Mouse (Mus musculus): Measurements from ENCODE around the gene Rcc2. TPM values are rescaled to one million over a fixed set of nuclear protein-coding genes. Genes with fewer than 3 reads are reported as not detected.

Gene Rcc2
- total and polyA plus RNA-seq, 3 experiments: 254 to 427 (median 270) TPM

DNA sequence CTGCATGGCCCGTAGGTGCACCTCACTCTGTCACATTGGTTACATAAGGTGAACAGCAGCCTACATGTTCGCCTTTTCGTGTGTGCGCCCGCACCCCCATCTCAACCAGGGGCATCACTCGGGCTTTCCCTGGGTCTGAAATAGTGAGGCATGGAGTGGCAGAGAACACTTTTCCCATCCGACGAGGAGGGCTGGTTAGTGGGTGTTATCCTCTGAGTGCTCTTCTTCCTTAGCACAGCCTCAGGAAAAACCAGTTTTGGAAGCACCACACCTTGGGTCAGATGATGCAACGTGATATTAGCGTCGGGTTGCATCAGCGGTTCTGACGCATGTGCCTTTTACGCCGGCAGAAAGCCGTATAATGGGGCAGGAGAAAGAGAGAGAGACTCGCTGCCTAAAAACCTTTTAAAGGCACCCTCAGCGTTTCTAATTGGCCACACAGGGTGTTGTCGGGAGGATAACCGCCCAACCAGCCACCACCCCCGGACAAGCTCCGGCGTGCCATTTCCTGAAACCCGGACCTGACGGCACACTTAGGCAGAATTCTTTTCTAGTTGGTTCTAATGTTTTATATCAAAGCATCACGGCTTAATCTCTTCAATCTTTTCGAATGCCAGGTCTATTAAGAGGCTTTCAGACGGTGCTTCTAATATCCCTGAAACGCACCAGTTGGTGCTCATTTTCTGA is 757 bp upstream of the Rcc2 start (continued):
- TF ChIP-seq CHD1 (IDR thresholded peaks at IDR 0.05; ENCODE audit: low read depth, low read length): 0 out of 2 replicates have a peak, but pooled peaks have one; percentile 59
- TF ChIP-seq MAZ (IDR thresholded peaks at IDR 0.05; ENCODE audit: low read depth, low read length): peak; percentile 46
- no peak for TF ChIP-seq GABPA (IDR thresholded peaks at IDR 0.05; ENCODE audit: low read depth, low read length)
- no peak for TF ChIP-seq JUND (IDR thresholded peaks at IDR 0.05; ENCODE audit: low read depth, low read length)
- TF ChIP-seq E2F4 (IDR thresholded peaks at IDR 0.05; ENCODE audit: borderline replicate concordance, low read depth, low read length): no peak
- no peak for TF ChIP-seq CHD2 (IDR thresholded peaks at IDR 0.05; ENCODE audit: low read length)
- no peak for TF ChIP-seq MEF2A (IDR thresholded peaks at IDR 0.05; ENCODE audit: extremely low read depth, insufficient replicate concordance, low read depth, low read length, poor library complexity, severe bottlenecking)
- peak; percentile 98 for TF ChIP-seq NELFE (IDR thresholded peaks at IDR 0.05; ENCODE audit: low read depth, low read length)

- peak overlapping the region; percentile 99 for H3K27ac ChIP-seq (ENCODE audit: control insufficient read depth, low read depth, low read length)
- peaks cover 2 to 23% of the 10 kb centered on the region in 2 experiments; a peak in 3 of 4 replicates for H3K4me1 ChIP-seq (ENCODE audit: control insufficient read depth in 1 of 2, insufficient read depth in 2 of 2, low read length in 2 of 2)
- H3K27me3 ChIP-seq (ENCODE audit: control insufficient read depth in 1 of 2, insufficient read depth in 2 of 2, low read length in 2 of 2): no peaks in the 10 kb centered on the region
- DNase-seq (ENCODE audit: low read depth, low spot score): peak; percentile 83
- H3K36me3 ChIP-seq (ENCODE audit: control insufficient read depth in 1 of 2, insufficient read depth in 2 of 2, low read length in 2 of 2): peaks cover 8 to 28% of the 10 kb centered on the region in 2 experiments
- peaks cover 59% of the 10 kb centered on the region for H3K79me2 ChIP-seq (ENCODE audit: control insufficient read depth, insufficient read depth, low read length, poor library complexity)
- TF ChIP-seq MAX (IDR thresholded peaks at IDR 0.05; ENCODE audit: low read length): peak; percentile 66
- TF ChIP-seq ETS1 (IDR thresholded peaks at IDR 0.05; ENCODE audit: low read depth, low read length): no peak
- TF ChIP-seq ZMIZ1 (IDR thresholded peaks at IDR 0.05; ENCODE audit: low read depth, low read length): peak; percentile 22; the same call in 1 of the 2 replicates
- no peak for TF ChIP-seq ZKSCAN1 (IDR thresholded peaks at IDR 0.05; ENCODE audit: low read depth, low read length)
- peak; percentile 81; the same call in 1 of the 2 replicates for TF ChIP-seq POLR2AphosphoS5 (IDR thresholded peaks at IDR 0.05; ENCODE audit: borderline replicate concordance, low read depth, low read length)
- TF ChIP-seq MYC (IDR thresholded peaks at IDR 0.05; ENCODE audit: low read depth, low read length): peak; percentile 69; the same call in 1 of the 2 replicates
- TF ChIP-seq TBP (IDR thresholded peaks at IDR 0.05; ENCODE audit: low read depth, low read length): 0 out of 2 replicates have a peak, but pooled peaks have one; percentile 22
- TF ChIP-seq UBTF (IDR thresholded peaks at IDR 0.05; ENCODE audit: borderline replicate concordance, insufficient read depth, low read depth, low read length): peak; percentile 41; the same call in 1 of the 2 replicates
- TF ChIP-seq NRF1 (IDR thresholded peaks at IDR 0.05; ENCODE audit: insufficient read depth, low read depth, low read length, poor library complexity, severe bottlenecking): peak; percentile 23; the same call in 1 of the 2 replicates
- peak; percentile 88 for TF ChIP-seq SIN3A (IDR thresholded peaks at IDR 0.05; ENCODE audit: low read length)
- TF ChIP-seq NELFE (IDR thresholded peaks at IDR 0.05; ENCODE audit: low read depth, low read length): 0 out of 2 replicates have a peak, but pooled peaks have one; percentile 46
- peak; percentile 91 for TF ChIP-seq MXI1 (IDR thresholded peaks at IDR 0.05; ENCODE audit: low read depth, low read length)
- TF ChIP-seq CTCF (IDR thresholded peaks at IDR 0.05 in 2 of 3, conservative IDR thresholded peaks at IDR 0.05 in 1 of 3; ENCODE audit: control insufficient read depth in 1 of 3, insufficient read depth in 1 of 3, low read depth in 2 of 3, low read length in 3 of 3, poor library complexity in 1 of 3, severe bottlenecking in 1 of 3): peak in 2 of 3 experiments; percentile 50 to 83; a peak in 5 of 6 replicates
- TF ChIP-seq POLR2AphosphoS2 (IDR thresholded peaks at IDR 0.05; ENCODE audit: low read length): 0 out of 2 replicates have a peak, but pooled peaks have one; percentile 42
- TF ChIP-seq POLR2A (IDR thresholded peaks at IDR 0.05; ENCODE audit: control insufficient read depth in 1 of 2, insufficient read depth in 1 of 2, low read depth in 1 of 2, low read length in 2 of 2, poor library complexity in 1 of 2): peak; percentile 44 to 74
- no peak for TF ChIP-seq CHD2 (IDR thresholded peaks at IDR 0.05; ENCODE audit: low read length)
- peak overlapping the region; percentile 70 to 91 for H3K4me3 ChIP-seq (ENCODE audit: control insufficient read depth in 1 of 2, insufficient read depth in 1 of 2, low read depth in 2 of 2, low read length in 2 of 2)
- H3K9ac ChIP-seq (ENCODE audit: control insufficient read depth, low read depth, low read length, poor library complexity, severe bottlenecking): peak overlapping the region; percentile 91
- no peaks in the 10 kb centered on the region for H3K9me3 ChIP-seq (replicated peaks; ENCODE audit: insufficient read depth, low read length)
Observed at GRCm38 (mm10) chr4:140701049-140701715, 841 bp downstream of the Rcc2 start.
